Comparison of ENCODE assay signal across 18 mouse cellular contexts in the genomic region with DNA sequence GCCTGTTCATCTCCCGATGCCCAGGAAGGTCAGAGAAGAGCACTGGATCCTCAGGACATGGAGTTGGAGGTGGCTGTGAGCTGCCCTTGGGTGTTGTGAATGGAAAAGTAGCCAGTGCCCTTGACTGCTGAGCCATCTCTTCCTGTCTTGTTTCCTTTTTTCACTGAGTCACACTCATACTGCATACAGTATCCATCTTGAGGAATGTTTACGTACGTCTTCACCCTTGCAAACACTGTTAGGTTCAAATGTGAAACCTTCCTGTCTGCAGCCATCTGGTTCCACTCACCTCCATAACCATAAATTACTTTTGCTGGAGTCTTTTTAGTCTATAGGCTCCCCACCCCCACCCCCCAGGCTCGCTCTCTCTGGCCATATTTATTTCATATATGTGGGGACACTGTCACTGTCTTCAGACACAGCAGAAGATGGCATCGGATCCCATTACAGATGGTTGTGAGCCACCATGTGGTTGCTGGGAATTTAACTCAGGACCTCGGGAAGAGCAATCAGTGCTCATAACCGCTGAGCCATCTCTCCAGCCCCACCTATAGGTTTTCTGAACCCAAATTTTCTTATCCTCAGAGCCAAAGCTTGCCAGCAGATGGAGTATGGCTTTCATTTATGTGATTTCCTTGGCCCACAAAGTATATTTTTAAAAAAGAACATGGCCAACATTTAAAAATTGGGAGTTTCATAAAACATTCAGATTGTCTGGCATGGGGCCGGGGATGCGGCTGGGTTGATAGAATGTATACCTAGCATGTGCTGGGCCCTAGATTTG. TPM values are rescaled to one million over a fixed set of nuclear protein-coding genes. Genes with fewer than 3 reads are reported as not detected.
DNase-seq lines count a peak whose midpoint lies in the region; ATAC-seq and TF ChIP-seq lines count a peak whose summit lies in the region.
"Had no signal": no experiment of that assay in that cellular context is flagged by ENCODE, and none has a peak within 500 bp of the region (broad histone marks: within the 10 kb centered on the region; RNA-seq: fewer than 3 reads in every experiment).

No protein-coding gene starts in this region.

- ATAC-seq in heart, embryonic 11.5 days (replicated peaks; ENCODE audit: insufficient number of reproducible peaks, low FRiP score, low TSS enrichment): no peak
- no peak for ATAC-seq in hindbrain, postnatal 0 days
- no peak for ATAC-seq in hindbrain, embryonic 11.5 days (ENCODE audit: low FRiP score)
- ATAC-seq: inflammation-experienced regulatory T-cells, adult 6 months had no signal

- no peaks in the 10 kb centered on the region for H3K9me3 ChIP-seq in heart, embryonic 11.5 days (replicated peaks; ENCODE audit: control insufficient read depth, low read length)
- no peaks in the 10 kb centered on the region for H3K9me3 ChIP-seq in hindbrain, postnatal 0 days (ENCODE audit: low read length)
- no peaks in the 10 kb centered on the region for H3K9me3 ChIP-seq in hindbrain, embryonic 11.5 days (ENCODE audit: control insufficient read depth, low read length)
- no peaks in the 10 kb centered on the region for H3K9me3 ChIP-seq in ES-Bruce4 (replicated peaks; ENCODE audit: control insufficient read depth, insufficient read depth, low read length, poor library complexity, severe bottlenecking)
- H3K9me3 ChIP-seq: embryonic facial prominence, embryonic 12.5 days; hindbrain, embryonic 10.5 days; kidney, embryonic 15.5 days; liver, embryonic 15.5 days; stomach, embryonic 15.5 days had no signal

- peaks cover 58% of the 10 kb centered on the region for H3K4me1 ChIP-seq in heart, embryonic 11.5 days (ENCODE audit: control insufficient read depth, insufficient read depth, low read length)
- no peaks in the 10 kb centered on the region for H3K4me1 ChIP-seq in hindbrain, postnatal 0 days (ENCODE audit: insufficient read depth, low read length)
- H3K4me1 ChIP-seq in hindbrain, embryonic 11.5 days (replicated peaks; ENCODE audit: control insufficient read depth, insufficient read depth, low read length): no peaks in the 10 kb centered on the region
- peaks cover 2% of the 10 kb centered on the region for H3K4me1 ChIP-seq in ES-Bruce4 (ENCODE audit: control insufficient read depth, insufficient read depth, low read length)

- no peak for TF ChIP-seq EP300 in ES-Bruce4 (IDR thresholded peaks at IDR 0.05; ENCODE audit: insufficient read depth, low read depth, low read length)

- no peak overlapping the region for H3K4me3 ChIP-seq in heart, embryonic 11.5 days (ENCODE audit: low read depth, low read length)
- no peak overlapping the region for H3K4me3 ChIP-seq in hindbrain, postnatal 0 days (ENCODE audit: low read length)
- no peak overlapping the region for H3K4me3 ChIP-seq in hindbrain, embryonic 11.5 days (ENCODE audit: low read depth, low read length)
- H3K4me3 ChIP-seq in ES-Bruce4 (ENCODE audit: low read depth, low read length): peak overlapping the region; percentile 48
- H3K4me3 ChIP-seq: embryonic facial prominence, embryonic 12.5 days; hindbrain, embryonic 10.5 days; kidney, embryonic 15.5 days; liver, embryonic 15.5 days; stomach, embryonic 15.5 days had no signal

- DNase-seq in heart, adult 11 months: peak; percentile 83
- DNase-seq in hindbrain, postnatal 0 days (ENCODE audit: low spot score): no peak
- no peak for DNase-seq in hindbrain, embryonic 11.5 days (ENCODE audit: low spot score)
- DNase-seq in 3T3-L1 (ENCODE audit: low read depth, low spot score): peak; percentile 72
- no peak for DNase-seq in testis, postnatal 14 days (ENCODE audit: low spot score)
- DNase-seq in lung, adult 18-20 months: no peak
- DNase-seq: adrenal gland, postnatal 10 days; cerebellum, adult 2 months; gastrocnemius, postnatal 25 days; right cerebral cortex, postnatal 14 days had no signal

- no peak overlapping the region for H3K4me2 ChIP-seq in heart, embryonic 11.5 days
- no peak overlapping the region for H3K4me2 ChIP-seq in hindbrain, postnatal 0 days (ENCODE audit: low read depth, low read length)
- no peak overlapping the region for H3K4me2 ChIP-seq in hindbrain, embryonic 11.5 days (replicated peaks; ENCODE audit: low read depth, low read length)
- H3K4me2 ChIP-seq: embryonic facial prominence, embryonic 12.5 days; kidney, embryonic 15.5 days; liver, embryonic 15.5 days; stomach, embryonic 15.5 days had no signal

- TF ChIP-seq POLR2A in ES-Bruce4 (IDR thresholded peaks at IDR 0.05; ENCODE audit: insufficient read depth, low read length): no peak

- H3K27me3 ChIP-seq in heart, embryonic 11.5 days (ENCODE audit: control insufficient read depth, insufficient read depth, low read length): no peaks in the 10 kb centered on the region
- no peaks in the 10 kb centered on the region for H3K27me3 ChIP-seq in hindbrain, postnatal 0 days (ENCODE audit: insufficient read depth, low read length)
- no peaks in the 10 kb centered on the region for H3K27me3 ChIP-seq in hindbrain, embryonic 11.5 days (ENCODE audit: control insufficient read depth, insufficient read depth, low read length)
- no peaks in the 10 kb centered on the region for H3K27me3 ChIP-seq in ES-Bruce4 (ENCODE audit: control insufficient read depth, insufficient read depth, low read length, poor library complexity, severe bottlenecking)
- H3K27me3 ChIP-seq: embryonic facial prominence, embryonic 12.5 days; kidney, embryonic 15.5 days; liver, embryonic 15.5 days; stomach, embryonic 15.5 days had no signal

- peak; percentile 31 for TF ChIP-seq CTCF in hindbrain, postnatal 0 days (IDR thresholded peaks at IDR 0.05; ENCODE audit: low read depth)
- TF ChIP-seq CTCF in ES-Bruce4 (IDR thresholded peaks at IDR 0.05; ENCODE audit: low read depth, low read length): no peak

- 73% methylated on average over 9 of the region's 9 CpGs for WGBS in heart, embryonic 11.5 days (ENCODE audit: insufficient replicate concordance)
- WGBS in hindbrain, postnatal 0 days: 81% methylated on average over 9 of the region's 9 CpGs
- WGBS in hindbrain, embryonic 11.5 days: 90% methylated on average over 9 of the region's 9 CpGs

- H3K9ac ChIP-seq in heart, embryonic 11.5 days (ENCODE audit: low read depth, low read length): no peak overlapping the region
- no peak overlapping the region for H3K9ac ChIP-seq in hindbrain, postnatal 0 days (replicated peaks; ENCODE audit: low read length)
- H3K9ac ChIP-seq in hindbrain, embryonic 11.5 days (ENCODE audit: low read depth, low read length): no peak overlapping the region
- H3K9ac ChIP-seq in ES-Bruce4 (ENCODE audit: low read depth, poor library complexity, severe bottlenecking): peak overlapping the region; percentile 42; the same call in 1 of the 2 replicates
- H3K9ac ChIP-seq: embryonic facial prominence, embryonic 12.5 days; kidney, embryonic 15.5 days; liver, embryonic 15.5 days; stomach, embryonic 15.5 days had no signal

- no peak overlapping the region for H3K27ac ChIP-seq in heart, embryonic 11.5 days (ENCODE audit: low read depth, low read length)
- no peak overlapping the region for H3K27ac ChIP-seq in hindbrain, postnatal 0 days
- H3K27ac ChIP-seq in hindbrain, embryonic 11.5 days (ENCODE audit: low read depth, low read length): no peak overlapping the region
- no peak overlapping the region; the same call in 1 of the 2 replicates for H3K27ac ChIP-seq in ES-Bruce4 (ENCODE audit: insufficient read depth, low read length)
- H3K27ac ChIP-seq: embryonic facial prominence, embryonic 12.5 days; hindbrain, embryonic 10.5 days; kidney, embryonic 15.5 days; liver, embryonic 15.5 days; stomach, embryonic 15.5 days had no signal

- H3K36me3 ChIP-seq in heart, embryonic 11.5 days (ENCODE audit: control insufficient read depth, insufficient read depth, low read length): no peaks in the 10 kb centered on the region
- H3K36me3 ChIP-seq in hindbrain, postnatal 0 days (ENCODE audit: insufficient read depth, low read length): no peaks in the 10 kb centered on the region
- H3K36me3 ChIP-seq in hindbrain, embryonic 11.5 days (ENCODE audit: control insufficient read depth, insufficient read depth, low read length): no peaks in the 10 kb centered on the region
- no peaks in the 10 kb centered on the region for H3K36me3 ChIP-seq in ES-Bruce4 (ENCODE audit: control insufficient read depth, insufficient read depth, low read length, poor library complexity, severe bottlenecking)
- H3K36me3 ChIP-seq: embryonic facial prominence, embryonic 12.5 days; hindbrain, embryonic 10.5 days; kidney, embryonic 15.5 days; liver, embryonic 15.5 days; stomach, embryonic 15.5 days had no signal

RNA-seq across cellular contexts. Expression of gene Rbm20, which starts 51.0 kb away (rescaled TPM):
- polyA plus RNA-seq in heart, embryonic 11.5 days (2014; fragmentation: Nextera tagmentation; extraction: Ambion mirVana): 25.0 and 36.4 TPM in 2 replicates
- total RNA-seq in hindbrain, postnatal 0 days (2014; rRNA removed): 0.93 and 1.9 TPM in 2 replicates
- 0.76 and 0.86 TPM in 2 replicates for polyA plus RNA-seq in hindbrain, postnatal 0 days (2015; fragmentation: Nextera tagmentation; extraction: Ambion mirVana)
- polyA plus RNA-seq in hindbrain, embryonic 11.5 days (2014; fragmentation: Nextera tagmentation; extraction: Ambion mirVana): 0.64 and 0.73 TPM in 2 replicates
- polyA plus RNA-seq in ES-Bruce4 (2011; ENCODE audit: insufficient read depth, insufficient read length, low read depth, missing spikeins): 6.3 and 6.5 TPM in 2 replicates

Comparison
In these comparisons a context has a peak if more than half of its experiments do, and no peak if none do; other contexts are left out.
1. DNase-seq: peak in heart, adult 11 months (single experiment) and 3T3-L1 (single experiment); none in hindbrain, postnatal 0 days (single experiment), hindbrain, embryonic 11.5 days (single experiment), testis, postnatal 14 days (single experiment) and lung, adult 18-20 months (0 of 2).